Mouse (Mus musculus): ENCODE measurements around the gene Skor1.

The Skor1 gene

GRCm38 (mm10) chr9:63091101-63091921 lies 57.5 kb downstream of the Skor1 start:
- DNase-seq: peak; percentile 81 to 82

GRCm38 (mm10) chr9:63089141-63089540 lies 59.6 kb downstream of the Skor1 start:
- DNase-seq: no peak

Measured in kidney, postnatal 36 days (tissue).